8 mouse cellular contexts compared by ENCODE assay signal in the genomic region with DNA sequence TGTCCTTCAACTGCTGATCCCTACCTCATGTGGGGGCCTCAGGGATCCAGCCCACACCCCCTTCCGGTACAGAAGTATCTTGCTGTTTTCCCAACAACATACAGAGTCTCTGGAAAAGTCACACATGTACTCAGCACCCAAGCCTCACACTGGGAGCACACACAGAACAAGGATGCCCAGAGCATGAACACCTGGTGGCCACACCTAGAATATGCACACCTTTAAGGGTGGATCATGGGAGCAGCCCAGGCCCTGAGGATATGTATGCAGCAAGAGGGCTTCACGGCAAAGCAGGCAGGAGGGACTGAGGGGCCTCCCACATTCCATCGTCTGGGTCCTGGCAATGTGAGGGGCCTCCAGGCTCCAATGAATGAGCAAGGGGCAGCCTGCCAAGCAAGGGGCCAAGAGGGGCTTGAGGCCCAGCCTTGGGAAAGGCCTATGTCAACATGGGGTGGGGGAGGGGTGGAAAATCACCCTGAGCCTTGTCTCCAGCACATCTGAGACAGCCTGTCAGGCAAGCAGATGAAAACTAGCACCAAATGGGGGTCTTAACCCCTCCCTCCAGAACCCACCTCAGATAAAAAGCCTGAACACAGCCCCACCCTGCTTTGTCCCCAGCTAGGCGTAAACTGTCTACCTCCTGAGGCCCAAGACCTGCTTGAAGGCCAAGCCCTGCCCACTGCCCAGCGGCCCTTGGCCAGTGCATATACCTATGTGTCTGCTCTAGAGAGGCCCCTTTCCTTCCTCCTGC. TPM values are rescaled to one million over a fixed set of nuclear protein-coding genes. Genes with fewer than 3 reads are reported as not detected.
DNase-seq lines count a peak whose midpoint lies in the region; ATAC-seq and TF ChIP-seq lines count a peak whose summit lies in the region.

No protein-coding gene starts in this region.

- H3K9me3 ChIP-seq in kidney, postnatal 0 days (replicated peaks; ENCODE audit: low read length), result no peaks in the 10 kb centered on the region
- H3K9me3 ChIP-seq in embryonic facial prominence, embryonic 10.5 days, result no peaks in the 10 kb centered on the region
- no peaks in the 10 kb centered on the region for H3K9me3 ChIP-seq in hindbrain, embryonic 12.5 days (replicated peaks)
- H3K9me3 ChIP-seq in midbrain, embryonic 11.5 days (ENCODE audit: control insufficient read depth, low read length), result no peaks in the 10 kb centered on the region

- ATAC-seq in kidney, postnatal 0 days (replicated peaks; ENCODE audit: low FRiP score, low read depth), result peak; percentile 50
- ATAC-seq in hindbrain, embryonic 12.5 days (ENCODE audit: low FRiP score), result peak; percentile 49
- peak; percentile 77 for ATAC-seq in midbrain, embryonic 11.5 days (ENCODE audit: low FRiP score)

- peak overlapping the region; percentile 60 for H3K27ac ChIP-seq in kidney, postnatal 0 days
- H3K27ac ChIP-seq in kidney, adult 2 months (ENCODE audit: insufficient read depth, low read depth, low read length), result no peak overlapping the region
- peak overlapping the region; percentile 79 for H3K27ac ChIP-seq in embryonic facial prominence, embryonic 10.5 days (replicated peaks)
- peak overlapping the region; percentile 93 for H3K27ac ChIP-seq in hindbrain, embryonic 12.5 days
- peak overlapping the region; percentile 84 for H3K27ac ChIP-seq in midbrain, embryonic 11.5 days (ENCODE audit: low read depth, low read length)

- TF ChIP-seq POLR2A in kidney, adult 2 months (IDR thresholded peaks at IDR 0.05; ENCODE audit: low read depth, low read length), result no peak

- H3K4me2 ChIP-seq in kidney, postnatal 0 days (ENCODE audit: low read length), result peak overlapping the region; percentile 23; the same call in 1 of the 2 replicates
- peak overlapping the region; percentile 34 for H3K4me2 ChIP-seq in hindbrain, embryonic 12.5 days (replicated peaks)
- H3K4me2 ChIP-seq in midbrain, embryonic 11.5 days, result peak overlapping the region; percentile 28

- 27% methylated on average over 5 of the region's 5 CpGs for WGBS in kidney, postnatal 0 days
- 54% methylated on average over 5 of the region's 5 CpGs for WGBS in kidney, adult 2 months
- WGBS in embryonic facial prominence, embryonic 10.5 days, result 54% methylated on average over 5 of the region's 5 CpGs
- WGBS in hindbrain, embryonic 12.5 days, result 36% methylated on average over 5 of the region's 5 CpGs
- WGBS in midbrain, embryonic 11.5 days, result 35% methylated on average over 5 of the region's 5 CpGs

- no peak overlapping the region for H3K4me3 ChIP-seq in kidney, postnatal 0 days (replicated peaks; ENCODE audit: low read depth, low read length)
- no peak overlapping the region for H3K4me3 ChIP-seq in kidney, adult 2 months (ENCODE audit: insufficient read depth, low read depth, low read length)
- H3K4me3 ChIP-seq in embryonic facial prominence, embryonic 10.5 days, result peak overlapping the region; percentile 21; the same call in 1 of the 2 replicates
- H3K4me3 ChIP-seq in hindbrain, embryonic 12.5 days, result no peak overlapping the region
- H3K4me3 ChIP-seq in midbrain, embryonic 11.5 days (ENCODE audit: low read depth, low read length), result no peak overlapping the region

- no peak; the same call in 1 of the 2 replicates for TF ChIP-seq CTCF in kidney, postnatal 0 days (IDR thresholded peaks at IDR 0.05; ENCODE audit: low read depth)
- no peak for TF ChIP-seq CTCF in kidney, adult 2 months (conservative IDR thresholded peaks at IDR 0.05; ENCODE audit: insufficient read depth, insufficient read length, low read depth, low read length)

- H3K36me3 ChIP-seq in kidney, postnatal 0 days (ENCODE audit: insufficient read depth, low read length), result peaks cover 67% of the 10 kb centered on the region
- H3K36me3 ChIP-seq in kidney, adult 2 months (ENCODE audit: control insufficient read depth, insufficient read depth, low read length), result no peaks in the 10 kb centered on the region
- peaks cover 100% of the 10 kb centered on the region for H3K36me3 ChIP-seq in embryonic facial prominence, embryonic 10.5 days (replicated peaks)
- H3K36me3 ChIP-seq in hindbrain, embryonic 12.5 days, result peaks cover 61% of the 10 kb centered on the region
- peaks cover 40% of the 10 kb centered on the region for H3K36me3 ChIP-seq in midbrain, embryonic 11.5 days (ENCODE audit: control insufficient read depth, insufficient read depth, low read length)

- peak; percentile 85 for DNase-seq in kidney, postnatal 0 days (ENCODE audit: low spot score)
- DNase-seq in kidney, adult 2 months, result no peak
- DNase-seq in embryonic facial prominence, embryonic 10.5 days (ENCODE audit: low spot score), result peak; percentile 67
- DNase-seq in midbrain, embryonic 11.5 days (ENCODE audit: low spot score, missing footprints), result peak; percentile 94
- DNase-seq in frontal cortex, postnatal 14 days (ENCODE audit: low spot score in 2 of 2), result no peak
- DNase-seq in gastrocnemius, adult 18-20 months (ENCODE audit: low spot score), result no peak
- no peak for DNase-seq in cerebellum, adult 9-11 months

- peaks cover 24% of the 10 kb centered on the region; the same call in 1 of the 2 replicates for H3K4me1 ChIP-seq in kidney, postnatal 0 days (replicated peaks; ENCODE audit: insufficient read depth, low read length)
- no peaks in the 10 kb centered on the region for H3K4me1 ChIP-seq in kidney, adult 2 months (ENCODE audit: control insufficient read depth, insufficient read depth, low read length)
- H3K4me1 ChIP-seq in embryonic facial prominence, embryonic 10.5 days, result peaks cover 50% of the 10 kb centered on the region
- peaks cover 60% of the 10 kb centered on the region for H3K4me1 ChIP-seq in hindbrain, embryonic 12.5 days
- peaks cover 55% of the 10 kb centered on the region for H3K4me1 ChIP-seq in midbrain, embryonic 11.5 days (ENCODE audit: control insufficient read depth, insufficient read depth, low read length)

- 0 out of 2 replicates have a peak overlapping the region, but pooled peaks have one; percentile 15 for H3K9ac ChIP-seq in kidney, postnatal 0 days (ENCODE audit: low read depth, low read length)
- peak overlapping the region; percentile 44; the same call in 1 of the 2 replicates for H3K9ac ChIP-seq in hindbrain, embryonic 12.5 days
- peak overlapping the region; percentile 44; the same call in 1 of the 2 replicates for H3K9ac ChIP-seq in midbrain, embryonic 11.5 days (ENCODE audit: low read length)

- no peaks in the 10 kb centered on the region for H3K27me3 ChIP-seq in kidney, postnatal 0 days (ENCODE audit: insufficient read depth, low read length)
- no peaks in the 10 kb centered on the region for H3K27me3 ChIP-seq in kidney, adult 2 months (replicated peaks; ENCODE audit: control insufficient read depth, insufficient read depth, low read length)
- H3K27me3 ChIP-seq in embryonic facial prominence, embryonic 10.5 days (replicated peaks; ENCODE audit: low read depth, poor library complexity, severe bottlenecking), result no peaks in the 10 kb centered on the region
- no peaks in the 10 kb centered on the region for H3K27me3 ChIP-seq in hindbrain, embryonic 12.5 days
- H3K27me3 ChIP-seq in midbrain, embryonic 11.5 days (ENCODE audit: control insufficient read depth, insufficient read depth, low read length), result no peaks in the 10 kb centered on the region

RNA-seq across cellular contexts. Expression of gene Akt1, which starts 13.9 kb away (rescaled TPM):
- 72.5 and 114 TPM in 2 replicates for polyA plus RNA-seq in kidney, postnatal 0 days (2015; fragmentation: Nextera tagmentation; extraction: Ambion mirVana)
- 85.3 and 90.6 TPM in 2 replicates for polyA plus RNA-seq in kidney, adult 2 months (2012; rRNA removed)
- 47.0 and 53.4 TPM in 2 replicates for polyA plus RNA-seq in embryonic facial prominence, embryonic 10.5 days (2016; fragmentation: Nextera tagmentation; extraction: Ambion mirVana)
- 154 and 156 TPM in 2 replicates for polyA plus RNA-seq in hindbrain, embryonic 12.5 days (2016; fragmentation: Nextera tagmentation; extraction: Ambion mirVana)
- 62.5 and 82.6 TPM in 2 replicates for polyA plus RNA-seq in midbrain, embryonic 11.5 days (2014; fragmentation: Nextera tagmentation; extraction: Ambion mirVana)
- 10 to 100 TPM; 44.7 to 49.5 TPM for total RNA-seq in gastrocnemius, adult 18-20 months (2021)

RNA-seq across cellular contexts. Expression of gene Siva1, which starts 16.3 kb away (rescaled TPM):
- polyA plus RNA-seq in kidney, postnatal 0 days (2015; fragmentation: Nextera tagmentation; extraction: Ambion mirVana), result 202 and 209 TPM in 2 replicates
- 27.7 and 27.8 TPM in 2 replicates for polyA plus RNA-seq in kidney, adult 2 months (2012; rRNA removed)
- 332 TPM in 2 replicates for polyA plus RNA-seq in embryonic facial prominence, embryonic 10.5 days (2016; fragmentation: Nextera tagmentation; extraction: Ambion mirVana)
- 100 and 124 TPM in 2 replicates for polyA plus RNA-seq in hindbrain, embryonic 12.5 days (2016; fragmentation: Nextera tagmentation; extraction: Ambion mirVana)
- polyA plus RNA-seq in midbrain, embryonic 11.5 days (2014; fragmentation: Nextera tagmentation; extraction: Ambion mirVana), result 182 and 230 TPM in 2 replicates
- total RNA-seq in gastrocnemius, adult 18-20 months (2021), result 10 to 100 TPM; 21.6 to 22.7 TPM

RNA-seq across cellular contexts. Expression of gene Zbtb42, which starts 17.9 kb away (rescaled TPM):
- polyA plus RNA-seq in kidney, postnatal 0 days (2015; fragmentation: Nextera tagmentation; extraction: Ambion mirVana), result 5.9 and 6.7 TPM in 2 replicates
- 10.7 and 12.1 TPM in 2 replicates for polyA plus RNA-seq in kidney, adult 2 months (2012; rRNA removed)
- polyA plus RNA-seq in embryonic facial prominence, embryonic 10.5 days (2016; fragmentation: Nextera tagmentation; extraction: Ambion mirVana), result 4.3 and 4.5 TPM in 2 replicates
- polyA plus RNA-seq in hindbrain, embryonic 12.5 days (2016; fragmentation: Nextera tagmentation; extraction: Ambion mirVana), result 5.8 and 7.5 TPM in 2 replicates
- 4.8 and 5.1 TPM in 2 replicates for polyA plus RNA-seq in midbrain, embryonic 11.5 days (2014; fragmentation: Nextera tagmentation; extraction: Ambion mirVana)
- under 1 TPM; 0.59 to 0.90 TPM for total RNA-seq in gastrocnemius, adult 18-20 months (2021)

RNA-seq across cellular contexts. Expression of gene Adssl1, which starts 40.9 kb away (rescaled TPM):
- polyA plus RNA-seq in kidney, postnatal 0 days (2015; fragmentation: Nextera tagmentation; extraction: Ambion mirVana), result 13.4 and 14.5 TPM in 2 replicates
- polyA plus RNA-seq in kidney, adult 2 months (2012; rRNA removed), result 8.1 and 10.4 TPM in 2 replicates
- polyA plus RNA-seq in embryonic facial prominence, embryonic 10.5 days (2016; fragmentation: Nextera tagmentation; extraction: Ambion mirVana), result 4.0 and 4.3 TPM in 2 replicates
- polyA plus RNA-seq in hindbrain, embryonic 12.5 days (2016; fragmentation: Nextera tagmentation; extraction: Ambion mirVana), result 3.3 and 5.0 TPM in 2 replicates
- 1.9 and 2.7 TPM in 2 replicates for polyA plus RNA-seq in midbrain, embryonic 11.5 days (2014; fragmentation: Nextera tagmentation; extraction: Ambion mirVana)
- 1,000 to 10,000 TPM in 1 of 2 experiments, 100 to 1,000 TPM in 1; 975 to 1,075 TPM for total RNA-seq in gastrocnemius, adult 18-20 months (2021)

RNA-seq across cellular contexts. Expression of gene Cep170b, which starts 59.5 kb away (rescaled TPM):
- polyA plus RNA-seq in kidney, postnatal 0 days (2015; fragmentation: Nextera tagmentation; extraction: Ambion mirVana), result 13.6 and 13.9 TPM in 2 replicates
- polyA plus RNA-seq in kidney, adult 2 months (2012; rRNA removed), result 63.4 and 75.3 TPM in 2 replicates
- 9.7 and 10.6 TPM in 2 replicates for polyA plus RNA-seq in embryonic facial prominence, embryonic 10.5 days (2016; fragmentation: Nextera tagmentation; extraction: Ambion mirVana)
- 28.3 and 28.5 TPM in 2 replicates for polyA plus RNA-seq in hindbrain, embryonic 12.5 days (2016; fragmentation: Nextera tagmentation; extraction: Ambion mirVana)
- 5.2 and 5.5 TPM in 2 replicates for polyA plus RNA-seq in midbrain, embryonic 11.5 days (2014; fragmentation: Nextera tagmentation; extraction: Ambion mirVana)
- total RNA-seq in gastrocnemius, adult 18-20 months (2021), result 10 to 100 TPM in 1 of 2 experiments, 1 to 10 TPM in 1; 9.0 to 12.8 TPM

Comparison
In these comparisons a context has a peak if more than half of its experiments do, and no peak if none do; other contexts are left out.
1. DNase-seq: peak in kidney, postnatal 0 days (single experiment), embryonic facial prominence, embryonic 10.5 days (single experiment) and midbrain, embryonic 11.5 days (single experiment); none in kidney, adult 2 months (single experiment), frontal cortex, postnatal 14 days (0 of 2), gastrocnemius, adult 18-20 months (single experiment) and cerebellum, adult 9-11 months (single experiment).
2. Peak in every context shown above with its lines, with median percentiles within 50 percentile points of each other: ATAC-seq, H3K4me2 ChIP-seq and H3K9ac ChIP-seq.